Mouse (Mus musculus): ENCODE results near the gene Baiap3. TPM values are rescaled to one million over a fixed set of nuclear protein-coding genes. Genes with fewer than 3 reads are reported as not detected.

Baiap3 gene
- polyA plus RNA-seq (2012; ENCODE audit: insufficient read depth, insufficient read length, missing spikeins), result 1.1 and 2.9 TPM in 2 replicates

- no peak within 1 kb of the TSS for H3K27ac ChIP-seq (replicated peaks; ENCODE audit: low read depth, low read length)
- H3K4me1 ChIP-seq (ENCODE audit: control insufficient read depth, insufficient read depth, insufficient read length, low read length), result no peaks in the 10 kb centered on the region
- H3K4me3 ChIP-seq (ENCODE audit: insufficient read depth, low read depth, low read length), result peak within 1 kb of the TSS; percentile 30; the same call in 1 of the 2 replicates
These were observed at the start of gene Baiap3 for GRCm38 (mm10) chr17:25256140-25256754. TSS of gene Baiap3 (minus strand) at chr17:25256364.

GRCm38 (mm10) chr17:25298094-25298493 lies 41.9 kb upstream of the Baiap3 start, which contains the start of gene Prss34:
TSS of gene Prss34 (plus strand) at chr17:25298394.
- H3K4me3 ChIP-seq (ENCODE audit: insufficient read depth, low read depth, low read length), result no peak within 1 kb of the TSS
- H3K27ac ChIP-seq (replicated peaks; ENCODE audit: low read depth, low read length), result no peak within 1 kb of the TSS
- no peaks in the 10 kb centered on the region for H3K4me1 ChIP-seq (ENCODE audit: control insufficient read depth, insufficient read depth, insufficient read length, low read length)

GRCm38 (mm10) chr17:25294111-25294510 lies 37.9 kb upstream of the Baiap3 start:
- no peak overlapping the region for H3K27ac ChIP-seq (replicated peaks; ENCODE audit: low read depth, low read length)
- no peaks in the 10 kb centered on the region for H3K4me1 ChIP-seq (ENCODE audit: control insufficient read depth, insufficient read depth, insufficient read length, low read length)
- H3K4me3 ChIP-seq (ENCODE audit: insufficient read depth, low read depth, low read length), result no peak overlapping the region

- Histone ChIP-seq H3K27ac (replicated peaks; ENCODE audit: low read depth, low read length) (no peak overlapping the region), H3K4me3 (ENCODE audit: insufficient read depth, low read depth, low read length) (no peak overlapping the region), H3K4me1 (ENCODE audit: control insufficient read depth, insufficient read depth, insufficient read length, low read length) (no peaks in the 10 kb centered on the region)
These were observed 37.3 kb upstream of the Baiap3 start for GRCm38 (mm10) chr17:25293495-25293894.

- Histone ChIP-seq H3K4me1 (ENCODE audit: control insufficient read depth, insufficient read depth, insufficient read length, low read length) (no peaks in the 10 kb centered on the region), H3K27ac (replicated peaks; ENCODE audit: low read depth, low read length) (no peak overlapping the region)
These were observed 34.2 kb upstream of the Baiap3 start for GRCm38 (mm10) chr17:25290411-25290810.

GRCm38 (mm10) chr17:25288842-25289241 lies 32.7 kb upstream of the Baiap3 start:
- Histone ChIP-seq H3K27ac (replicated peaks; ENCODE audit: low read depth, low read length) (no peak overlapping the region), H3K4me3 (ENCODE audit: insufficient read depth, low read depth, low read length) (no peak overlapping the region), H3K4me1 (ENCODE audit: control insufficient read depth, insufficient read depth, insufficient read length, low read length) (no peaks in the 10 kb centered on the region)

More at GRCm38 (mm10) chr17:25290411-25290810, 34.2 kb upstream of the Baiap3 start:
- no peak overlapping the region for H3K4me3 ChIP-seq (ENCODE audit: insufficient read depth, low read depth, low read length)

GRCm38 (mm10) chr17:25285033-25285432 lies 28.9 kb upstream of the Baiap3 start:
- H3K4me1 ChIP-seq (ENCODE audit: control insufficient read depth, insufficient read depth, insufficient read length, low read length), result no peaks in the 10 kb centered on the region
- no peak overlapping the region for H3K27ac ChIP-seq (replicated peaks; ENCODE audit: low read depth, low read length)
- H3K4me3 ChIP-seq (ENCODE audit: insufficient read depth, low read depth, low read length), result no peak overlapping the region

GRCm38 (mm10) chr17:25282133-25282532 lies 26.0 kb upstream of the Baiap3 start:
- Histone ChIP-seq H3K4me3 (ENCODE audit: insufficient read depth, low read depth, low read length) (no peak overlapping the region), H3K4me1 (ENCODE audit: control insufficient read depth, insufficient read depth, insufficient read length, low read length) (no peaks in the 10 kb centered on the region), H3K27ac (replicated peaks; ENCODE audit: low read depth, low read length) (no peak overlapping the region)

- Histone ChIP-seq H3K4me1 (ENCODE audit: control insufficient read depth, insufficient read depth, insufficient read length, low read length) (peaks cover 6% of the 10 kb centered on the region; the same call in 1 of the 2 replicates), H3K27ac (replicated peaks; ENCODE audit: low read depth, low read length) (no peak overlapping the region), H3K4me3 (ENCODE audit: insufficient read depth, low read depth, low read length) (no peak overlapping the region)
These were observed 19.7 kb upstream of the Baiap3 start for GRCm38 (mm10) chr17:25275833-25276232.

- H3K4me3 ChIP-seq (ENCODE audit: insufficient read depth, low read depth, low read length), result peak within 1 kb of the TSS; percentile 91
- H3K4me1 ChIP-seq (ENCODE audit: control insufficient read depth, insufficient read depth, insufficient read length, low read length), result peaks cover 6% of the 10 kb centered on the region
- peak within 1 kb of the TSS; percentile 99 for H3K27ac ChIP-seq (replicated peaks; ENCODE audit: low read depth, low read length)
These were observed 18.6 kb upstream of the Baiap3 start, which contains the start of gene Ube2i for GRCm38 (mm10) chr17:25274571-25275346. TSS of gene Ube2i (minus strand) at chr17:25274622.

- Histone ChIP-seq H3K4me1 (ENCODE audit: control insufficient read depth, insufficient read depth, insufficient read length, low read length) (peaks cover 6% of the 10 kb centered on the region), H3K4me3 (ENCODE audit: insufficient read depth, low read depth, low read length) (peak overlapping the region; percentile 91)
These were observed 17.7 kb upstream of the Baiap3 start for GRCm38 (mm10) chr17:25273706-25274501.

GRCm38 (mm10) chr17:25272951-25273705 lies 17.0 kb upstream of the Baiap3 start:
- Histone ChIP-seq H3K27ac (replicated peaks; ENCODE audit: low read depth, low read length) (peak overlapping the region; percentile 99), H3K4me1 (ENCODE audit: control insufficient read depth, insufficient read depth, insufficient read length, low read length) (peaks cover 6% of the 10 kb centered on the region), H3K4me3 (ENCODE audit: insufficient read depth, low read depth, low read length) (peak overlapping the region; percentile 91)

More at GRCm38 (mm10) chr17:25273706-25274501, 17.7 kb upstream of the Baiap3 start:
- peak overlapping the region; percentile 99 for H3K27ac ChIP-seq (replicated peaks; ENCODE audit: low read depth, low read length)

GRCm38 (mm10) chr17:25272326-25272725 lies 16.2 kb upstream of the Baiap3 start:
- H3K4me3 ChIP-seq (ENCODE audit: insufficient read depth, low read depth, low read length), result peak overlapping the region; percentile 91
- no peak overlapping the region for H3K27ac ChIP-seq (replicated peaks; ENCODE audit: low read depth, low read length)
- H3K4me1 ChIP-seq (ENCODE audit: control insufficient read depth, insufficient read depth, insufficient read length, low read length), result peaks cover 6% of the 10 kb centered on the region

GRCm38 (mm10) chr17:25270795-25271335 lies 14.7 kb upstream of the Baiap3 start:
- Histone ChIP-seq H3K4me1 (ENCODE audit: control insufficient read depth, insufficient read depth, insufficient read length, low read length) (peaks cover 6% of the 10 kb centered on the region), H3K4me3 (ENCODE audit: insufficient read depth, low read depth, low read length) (no peak overlapping the region; the same call in 1 of the 2 replicates), H3K27ac (replicated peaks; ENCODE audit: low read depth, low read length) (no peak overlapping the region)

Measured in brown adipose tissue, adult 24 weeks (tissue).